Mouse (Mus musculus): ENCODE data around the gene Hspb7. TPM values are rescaled to one million over a fixed set of nuclear protein-coding genes. Genes with fewer than 3 reads are reported as not detected.

Gene Hspb7
- polyA plus RNA-seq, 1 experiment from 2014 or later, result not detected

DNA sequence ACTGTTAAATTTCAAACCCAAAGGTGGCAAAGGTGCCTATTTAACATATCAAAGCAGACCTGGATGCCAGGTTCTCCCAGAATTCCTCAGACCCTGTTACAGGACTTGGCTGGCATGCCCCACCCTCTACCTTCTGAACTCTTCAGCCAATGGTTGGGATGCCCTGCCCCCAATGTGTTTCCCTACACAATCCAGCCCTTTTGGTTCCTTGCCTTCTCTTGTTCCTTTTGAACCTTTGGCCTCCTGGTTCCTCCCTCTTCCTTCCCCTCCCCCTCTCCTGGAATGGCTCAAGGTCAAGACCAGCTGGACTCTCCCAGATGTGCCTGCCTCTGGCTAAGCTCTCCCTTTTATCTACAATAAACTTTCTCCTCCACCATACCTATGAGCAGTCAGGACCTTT, 20.3 kb downstream of the Hspb7 start:
- no peak overlapping the region for H3K27ac ChIP-seq
- no peaks in the 10 kb centered on the region; the same call in 1 of the 2 replicates for H3K27me3 ChIP-seq (ENCODE audit: insufficient read depth, poor library complexity, severe bottlenecking)
- no peak overlapping the region for H3K4me3 ChIP-seq
- no peak for DNase-seq (ENCODE audit: low spot score)
- no peaks in the 10 kb centered on the region for H3K36me3 ChIP-seq
- no peaks in the 10 kb centered on the region for H3K9me3 ChIP-seq
- H3K4me1 ChIP-seq (replicated peaks), result peaks cover 23% of the 10 kb centered on the region

DNA sequence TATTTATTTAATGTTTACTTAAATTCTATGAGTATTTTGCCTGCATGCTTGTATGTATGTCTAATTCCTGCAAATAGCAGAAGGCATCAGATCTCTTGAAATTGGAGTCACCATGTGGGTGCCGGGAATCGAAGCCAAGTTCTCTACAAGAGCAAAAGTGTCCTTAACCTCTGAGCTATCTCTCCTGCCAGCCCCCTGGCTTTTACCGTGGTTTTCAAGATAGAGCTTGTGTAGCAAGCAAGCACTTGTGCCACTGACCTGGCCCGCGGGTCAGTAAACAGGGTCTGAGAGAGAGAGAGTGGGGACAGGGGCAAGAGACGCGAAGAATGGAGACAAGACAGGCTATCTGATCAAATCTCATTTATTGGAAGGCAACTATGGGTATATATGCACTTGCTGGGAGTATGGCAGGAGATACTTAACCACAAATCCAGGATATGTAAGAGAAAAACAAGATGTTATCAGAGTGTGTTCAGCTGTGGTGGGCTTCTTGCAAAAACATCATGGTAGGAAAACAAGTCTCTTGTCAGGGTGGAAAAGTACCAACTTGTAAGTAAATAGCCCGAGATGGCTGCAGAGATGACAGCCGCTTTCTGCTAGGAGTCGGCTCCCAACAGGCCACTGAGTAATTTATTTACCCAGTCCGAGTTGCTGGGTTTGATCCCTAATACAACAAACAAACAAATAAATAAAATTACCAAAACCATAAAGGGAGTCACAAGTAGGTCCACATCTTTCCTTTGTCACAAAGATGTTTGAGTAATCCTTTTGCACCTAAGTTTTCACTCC, 23.3 kb downstream of the Hspb7 start:
- Histone ChIP-seq H3K9me3 (no peaks in the 10 kb centered on the region), H3K27ac (peak overlapping the region; percentile 99), H3K4me1 (replicated peaks) (peaks cover 30% of the 10 kb centered on the region), H3K27me3 (ENCODE audit: insufficient read depth, poor library complexity, severe bottlenecking) (no peaks in the 10 kb centered on the region; the same call in 1 of the 2 replicates), H3K36me3 (peaks cover 26% of the 10 kb centered on the region), H3K4me3 (peak overlapping the region; percentile 98)
- DNase-seq (ENCODE audit: low spot score), result no peak
- WGBS, result 56% methylated on average over 11 of the region's 11 CpGs

DNA sequence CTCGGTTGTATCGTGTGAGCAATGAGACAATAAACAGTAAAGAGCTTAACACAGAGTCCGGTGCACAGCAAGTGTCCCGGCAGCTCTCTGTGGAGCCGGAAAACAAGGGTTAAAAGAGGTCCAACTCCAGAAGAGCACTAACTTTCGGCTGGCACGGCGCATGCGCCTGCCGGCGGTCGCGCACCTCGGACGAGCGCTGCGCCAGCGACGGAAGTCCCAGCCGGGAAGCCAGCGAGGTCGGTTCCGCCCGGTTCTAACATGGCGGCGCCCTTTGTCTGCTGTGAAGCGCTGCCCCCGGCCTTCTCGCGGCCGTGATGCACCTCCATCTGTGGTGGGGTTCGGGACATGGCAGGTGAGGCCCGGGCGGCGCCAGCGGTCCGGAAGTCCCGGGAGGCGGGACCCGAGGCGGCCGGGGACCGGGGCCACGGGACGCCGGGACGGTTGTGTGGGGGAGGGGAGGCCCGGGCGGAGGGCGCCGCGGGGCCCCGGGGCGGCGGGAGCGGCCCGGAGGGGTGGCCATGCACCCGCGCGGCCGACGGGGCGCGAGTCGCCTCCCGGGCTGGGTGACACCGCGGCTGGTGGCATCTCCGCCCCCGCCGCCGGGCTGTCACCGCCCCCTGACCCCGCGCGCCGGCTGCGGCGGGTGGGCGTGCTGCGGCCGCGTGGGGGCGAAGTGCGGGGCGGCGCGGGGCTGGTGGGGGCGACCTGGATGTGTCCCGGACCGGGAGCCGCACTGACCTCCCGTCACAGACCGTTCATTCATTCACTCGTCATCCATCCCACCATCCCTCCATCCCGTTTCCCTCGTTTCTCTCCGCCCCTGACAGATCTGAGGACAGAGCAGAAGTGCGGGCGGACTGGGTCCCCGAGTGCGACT, 24.1 kb downstream of the Hspb7 start, which contains the start of gene Zbtb17:
Gene Zbtb17, plus strand, starts transcription at position 204 of the 877 bp plus-strand sequence.
- DNase-seq (ENCODE audit: low spot score), result peak; percentile 91
- Histone ChIP-seq H3K36me3 (peaks cover 34% of the 10 kb centered on the region), H3K27ac (peak within 1 kb of the TSS; percentile 99), H3K9me3 (no peaks in the 10 kb centered on the region), H3K27me3 (ENCODE audit: insufficient read depth, poor library complexity, severe bottlenecking) (no peaks in the 10 kb centered on the region; the same call in 1 of the 2 replicates), H3K4me1 (replicated peaks) (peaks cover 30% of the 10 kb centered on the region), H3K4me3 (peak within 1 kb of the TSS; percentile 98)
- WGBS, result 1% methylated on average over 102 of the region's 102 CpGs

DNA sequence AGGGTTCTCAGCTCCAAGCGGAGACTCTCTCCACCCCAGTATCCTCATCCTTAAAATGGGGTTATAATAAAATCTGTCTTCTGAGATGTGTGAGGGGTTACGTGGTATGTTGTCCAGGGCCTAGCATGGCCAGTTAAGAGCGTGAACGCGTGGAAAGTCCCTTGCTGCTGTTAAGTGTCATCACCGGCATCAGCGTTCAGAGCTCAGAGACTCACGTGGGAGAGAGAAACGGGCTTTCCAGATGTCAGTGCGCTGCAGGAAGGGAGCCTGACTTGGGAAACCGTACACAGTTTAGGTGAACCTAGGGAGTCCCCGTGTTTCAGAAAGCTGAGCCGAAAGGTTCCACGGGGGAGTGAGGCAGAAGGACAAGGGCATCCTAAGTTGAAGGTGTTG, 24.7 kb downstream of the Hspb7 start:
- WGBS, result 19% methylated on average over 14 of the region's 14 CpGs
- Histone ChIP-seq H3K27ac (peak overlapping the region; percentile 99), H3K27me3 (ENCODE audit: insufficient read depth, poor library complexity, severe bottlenecking) (no peaks in the 10 kb centered on the region; the same call in 1 of the 2 replicates), H3K4me1 (replicated peaks) (peaks cover 30% of the 10 kb centered on the region), H3K9me3 (no peaks in the 10 kb centered on the region), H3K36me3 (peaks cover 40% of the 10 kb centered on the region), H3K4me3 (peak overlapping the region; percentile 98)
- DNase-seq (ENCODE audit: low spot score), result no peak

DNA sequence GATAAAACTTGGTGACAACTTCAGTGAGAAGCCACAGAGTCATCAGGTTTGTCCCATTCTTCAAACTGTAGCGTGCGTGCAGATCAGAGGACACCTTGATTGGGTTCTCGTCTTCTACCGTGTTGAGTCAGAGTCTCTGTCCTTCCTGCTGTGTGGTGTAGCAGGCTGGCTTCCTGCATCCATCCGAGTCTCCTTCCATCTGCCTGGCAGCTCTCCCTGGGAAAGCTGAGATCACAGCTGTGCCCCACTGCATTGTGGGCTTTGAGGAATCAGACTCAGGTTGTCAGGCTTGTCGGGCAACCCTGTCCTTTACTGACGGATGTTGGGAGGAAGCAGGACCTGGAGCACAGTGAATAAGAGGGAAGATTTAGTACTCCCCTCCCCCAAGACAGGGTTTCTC, 25.6 kb downstream of the Hspb7 start:
- H3K4me3 ChIP-seq, result peak overlapping the region; percentile 98; the same call in 1 of the 2 replicates
- H3K4me1 ChIP-seq (replicated peaks), result peaks cover 30% of the 10 kb centered on the region
- peaks cover 49% of the 10 kb centered on the region for H3K36me3 ChIP-seq
- WGBS, result 79% methylated on average over 7 of the region's 7 CpGs
- DNase-seq (ENCODE audit: low spot score), result no peak
- no peak overlapping the region for H3K27ac ChIP-seq
- no peaks in the 10 kb centered on the region; the same call in 1 of the 2 replicates for H3K27me3 ChIP-seq (ENCODE audit: insufficient read depth, poor library complexity, severe bottlenecking)
- no peaks in the 10 kb centered on the region for H3K9me3 ChIP-seq

DNA sequence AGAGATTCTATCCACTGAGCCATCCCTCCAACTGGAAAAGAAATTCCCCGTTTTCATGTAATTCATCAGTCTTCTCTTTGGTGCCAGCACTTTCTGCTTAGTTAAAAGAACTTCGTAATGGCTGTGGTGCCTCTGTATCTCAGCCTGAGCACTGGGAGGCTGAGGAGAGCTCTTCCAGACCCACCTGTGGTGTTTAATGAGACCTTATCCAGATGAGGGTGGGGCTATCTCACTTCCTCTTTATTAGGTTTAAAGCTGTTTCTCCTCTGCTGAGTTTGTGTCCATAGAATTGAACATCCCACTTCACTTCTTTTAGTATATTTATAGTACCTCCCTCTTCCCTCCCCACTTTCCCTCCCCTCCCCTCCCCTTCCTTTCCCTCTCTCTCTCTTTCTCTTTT, 30.7 kb downstream of the Hspb7 start:
- WGBS, result 93% methylated on average over 2 of the region's 2 CpGs
- Histone ChIP-seq H3K9me3 (no peaks in the 10 kb centered on the region), H3K4me3 (no peak overlapping the region), H3K4me1 (replicated peaks) (peaks cover 13% of the 10 kb centered on the region), H3K36me3 (peaks cover 96% of the 10 kb centered on the region), H3K27me3 (ENCODE audit: insufficient read depth, poor library complexity, severe bottlenecking) (no peaks in the 10 kb centered on the region), H3K27ac (no peak overlapping the region)
- no peak for DNase-seq (ENCODE audit: low spot score)

DNA sequence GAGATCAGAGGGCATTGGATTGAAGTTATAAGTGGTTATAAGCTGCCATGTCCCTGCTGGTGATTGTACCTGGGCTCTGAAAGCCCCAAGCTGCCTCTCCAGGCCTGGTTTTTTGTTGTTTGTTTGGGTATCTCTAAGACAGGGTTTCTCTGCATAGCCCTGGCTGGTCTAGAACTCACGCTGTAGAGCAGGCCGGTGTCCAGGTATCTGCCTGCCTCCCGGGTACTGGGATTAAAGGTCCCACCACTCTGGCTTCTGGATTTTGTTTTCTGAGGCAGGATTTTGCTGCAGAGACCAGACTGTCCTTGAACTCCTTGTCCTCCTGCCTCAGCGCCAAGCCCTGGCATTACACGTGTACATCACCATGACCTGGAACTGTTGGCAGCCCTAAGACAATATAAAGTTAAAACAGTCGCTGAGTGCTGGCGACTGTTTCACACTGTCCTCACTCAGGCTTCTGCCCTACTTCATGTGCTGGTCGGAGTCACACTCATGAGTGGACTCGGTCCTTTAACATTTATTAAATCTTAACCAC, 31.4 kb downstream of the Hspb7 start:
- WGBS, result 93% methylated on average over 9 of the region's 9 CpGs
- peaks cover 94% of the 10 kb centered on the region for H3K36me3 ChIP-seq
- no peak for DNase-seq (ENCODE audit: low spot score)

DNA sequence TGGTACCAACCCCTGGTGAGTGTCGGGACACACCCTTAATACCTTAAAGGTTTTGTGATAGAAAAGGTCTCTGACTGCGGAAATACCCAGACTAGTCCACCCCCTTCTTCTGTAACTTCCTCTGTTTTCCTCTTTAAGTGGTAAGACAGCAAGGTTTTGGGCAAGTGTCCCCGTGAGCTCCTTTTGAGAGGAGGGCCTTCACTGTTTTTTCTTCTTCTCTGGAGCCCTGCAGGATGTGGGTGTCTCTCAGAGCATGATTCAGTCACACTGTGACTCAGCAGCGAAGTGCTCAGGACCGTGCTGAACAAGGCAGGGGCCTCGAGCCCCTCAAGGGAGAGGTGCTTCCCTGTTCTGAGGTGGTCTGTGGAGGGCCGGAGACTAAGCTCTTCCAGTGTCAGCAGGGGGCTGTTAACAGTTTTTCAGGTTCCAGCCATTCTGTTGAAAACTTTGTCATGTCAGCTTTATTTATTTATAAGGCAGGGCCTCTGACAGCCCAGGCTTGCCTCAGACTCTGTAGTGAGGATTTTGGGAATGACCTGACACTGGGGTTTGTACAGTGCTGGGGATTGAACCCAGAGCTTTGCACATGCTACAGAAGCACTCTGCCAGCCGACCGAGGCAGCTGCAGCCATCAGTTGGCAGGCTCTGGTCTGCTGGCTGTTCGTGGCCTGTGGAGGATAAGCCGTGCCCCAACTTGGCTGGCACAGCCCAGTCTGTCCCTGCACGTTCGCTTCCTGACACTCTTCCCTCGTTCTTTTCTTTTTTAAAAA, 34.2 kb downstream of the Hspb7 start:
- DNase-seq (ENCODE audit: low spot score), result no peak
- Histone ChIP-seq H3K27ac (no peak overlapping the region), H3K4me3 (no peak overlapping the region), H3K9me3 (no peaks in the 10 kb centered on the region), H3K36me3 (peaks cover 76% of the 10 kb centered on the region), H3K4me1 (replicated peaks) (peaks cover 31% of the 10 kb centered on the region), H3K27me3 (ENCODE audit: insufficient read depth, poor library complexity, severe bottlenecking) (no peaks in the 10 kb centered on the region)
- WGBS, result 87% methylated on average over 14 of the region's 14 CpGs

More for the DNA sequence above, 31.4 kb downstream of the Hspb7 start:
- Histone ChIP-seq H3K4me3 (no peak overlapping the region), H3K27me3 (ENCODE audit: insufficient read depth, poor library complexity, severe bottlenecking) (no peaks in the 10 kb centered on the region), H3K27ac (no peak overlapping the region), H3K9me3 (no peaks in the 10 kb centered on the region), H3K4me1 (replicated peaks) (peaks cover 9% of the 10 kb centered on the region)

DNA sequence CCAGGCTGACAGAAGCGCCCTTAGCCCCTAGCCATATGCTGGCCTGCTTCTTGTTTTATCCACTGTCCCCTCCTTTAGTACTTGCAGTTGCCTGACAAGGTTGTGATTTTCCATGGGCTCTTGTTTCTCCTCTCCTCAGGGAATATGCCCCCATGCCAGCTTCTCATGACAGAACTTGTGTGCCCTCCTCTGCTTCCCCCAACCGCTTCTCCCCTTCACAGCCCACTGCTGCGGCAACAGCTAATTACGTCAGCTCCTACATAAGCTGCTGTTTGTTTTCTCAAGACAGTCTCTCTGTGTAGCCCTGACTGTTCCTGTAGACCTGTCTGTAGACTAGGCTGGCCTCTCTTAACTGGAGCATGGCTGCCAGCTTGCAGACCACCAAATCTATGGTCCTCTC, 34.9 kb downstream of the Hspb7 start:
- H3K27me3 ChIP-seq (ENCODE audit: insufficient read depth, poor library complexity, severe bottlenecking), result no peaks in the 10 kb centered on the region
- WGBS, result 81% methylated on average over 4 of the region's 4 CpGs
- no peak overlapping the region for H3K27ac ChIP-seq
- H3K4me1 ChIP-seq (replicated peaks), result peaks cover 36% of the 10 kb centered on the region
- no peaks in the 10 kb centered on the region for H3K9me3 ChIP-seq
- no peak for DNase-seq (ENCODE audit: low spot score)
- no peak overlapping the region for H3K4me3 ChIP-seq
- H3K36me3 ChIP-seq, result peaks cover 76% of the 10 kb centered on the region

DNA sequence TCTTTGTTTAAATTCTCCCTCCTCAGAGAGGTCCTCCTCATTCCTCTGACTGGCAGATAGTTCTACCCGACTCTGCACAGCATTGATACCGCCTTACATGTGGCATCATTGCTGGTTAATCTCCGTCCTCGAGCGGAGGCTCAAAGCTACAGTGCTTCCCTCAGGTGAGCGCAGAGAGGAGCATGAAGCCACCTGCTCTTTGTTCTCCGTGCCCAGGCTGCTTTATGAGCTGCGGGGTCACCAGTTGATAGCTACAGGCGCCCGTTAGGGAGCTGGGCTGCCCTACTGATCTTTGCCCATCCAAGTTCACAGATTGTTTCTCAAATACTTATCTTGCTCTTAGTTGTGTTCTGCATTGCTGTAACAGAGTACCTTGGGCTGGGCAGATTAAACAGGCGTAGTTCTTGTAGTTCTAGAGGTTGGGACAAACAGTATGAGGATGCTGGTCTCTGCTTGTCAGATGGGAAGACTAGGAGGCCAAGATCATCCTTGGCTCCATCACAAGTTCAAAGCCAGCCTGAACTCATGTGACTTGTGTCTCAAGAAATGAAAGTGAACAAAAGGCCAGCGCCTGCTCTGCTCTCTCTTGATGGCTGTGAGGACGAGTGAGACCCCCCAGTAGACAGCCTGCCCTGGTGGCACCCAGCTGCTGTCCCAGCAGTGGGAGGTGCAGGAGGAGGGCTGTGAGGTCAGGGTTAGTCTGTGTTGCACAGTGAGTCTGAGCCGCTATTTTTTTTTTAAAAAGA, 35.8 kb downstream of the Hspb7 start:
- 93% methylated on average over 14 of the region's 14 CpGs for WGBS
- no peak for DNase-seq (ENCODE audit: low spot score)

DNA sequence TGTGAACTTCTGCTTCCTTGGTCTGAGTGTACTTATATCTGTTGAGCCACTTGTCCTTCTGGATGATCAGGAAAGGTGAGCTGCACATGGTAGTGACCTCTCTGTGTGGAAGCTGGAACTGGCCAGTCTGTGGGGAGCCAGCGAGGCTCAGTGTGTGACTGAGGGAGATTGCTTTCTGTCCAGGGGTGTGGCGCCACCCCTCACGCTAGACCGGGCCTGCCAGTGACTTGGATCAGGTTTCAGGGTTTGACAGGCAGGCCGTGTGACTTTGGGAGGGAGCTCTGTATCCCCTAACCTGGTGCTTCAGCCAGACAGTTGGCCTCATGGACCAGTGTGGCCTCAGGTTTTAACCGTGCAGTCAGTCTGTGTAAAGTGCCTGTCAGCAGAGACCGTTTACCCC, 37.7 kb downstream of the Hspb7 start:
- Histone ChIP-seq H3K36me3 (peaks cover 76% of the 10 kb centered on the region), H3K4me3 (no peak overlapping the region), H3K9me3 (no peaks in the 10 kb centered on the region), H3K4me1 (replicated peaks) (peaks cover 49% of the 10 kb centered on the region), H3K27ac (peak overlapping the region; percentile 64), H3K27me3 (ENCODE audit: insufficient read depth, poor library complexity, severe bottlenecking) (no peaks in the 10 kb centered on the region)
- 19% methylated on average over 7 of the region's 7 CpGs for WGBS
- peak; percentile 50 for DNase-seq (ENCODE audit: low spot score)

More for the DNA sequence above, 35.8 kb downstream of the Hspb7 start:
- Histone ChIP-seq H3K27me3 (ENCODE audit: insufficient read depth, poor library complexity, severe bottlenecking) (no peaks in the 10 kb centered on the region), H3K27ac (no peak overlapping the region), H3K4me3 (no peak overlapping the region), H3K9me3 (no peaks in the 10 kb centered on the region), H3K36me3 (peaks cover 76% of the 10 kb centered on the region), H3K4me1 (replicated peaks) (peaks cover 44% of the 10 kb centered on the region)

DNA sequence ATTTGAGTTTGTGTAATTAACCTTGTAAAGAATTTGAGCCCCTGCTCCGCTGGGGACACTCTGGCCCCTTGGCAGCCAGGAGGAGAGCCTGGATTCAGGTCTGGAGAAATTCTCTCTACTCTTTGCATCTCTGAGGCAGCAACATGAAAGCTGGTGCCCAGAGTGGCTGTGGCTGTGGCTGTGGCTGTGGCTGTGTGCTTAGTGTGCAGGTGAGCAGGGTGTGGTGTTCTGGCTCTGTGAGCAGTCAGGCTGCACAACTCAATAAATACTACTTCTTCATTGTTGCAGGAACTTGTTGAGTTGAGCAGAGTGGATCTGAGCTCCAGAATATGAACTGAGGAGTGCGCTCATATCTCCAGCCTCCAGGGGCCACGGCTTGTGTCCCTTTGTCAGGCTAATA, 38.3 kb downstream of the Hspb7 start:
- peak overlapping the region; percentile 64 for H3K27ac ChIP-seq
- WGBS, result 67% methylated on average over 3 of the region's 3 CpGs

More for the DNA sequence above, 38.3 kb downstream of the Hspb7 start:
- Histone ChIP-seq H3K27me3 (ENCODE audit: insufficient read depth, poor library complexity, severe bottlenecking) (no peaks in the 10 kb centered on the region), H3K9me3 (no peaks in the 10 kb centered on the region), H3K4me1 (replicated peaks) (peaks cover 49% of the 10 kb centered on the region), H3K36me3 (peaks cover 76% of the 10 kb centered on the region), H3K4me3 (no peak overlapping the region)
- DNase-seq (ENCODE audit: low spot score), result no peak

All from hindbrain, embryonic 10.5 days (tissue).